ENCODE assay signal across 35 mouse cellular contexts in genomic region chr17:28520561-28520960, GRCm38 (mm10). TPM values are rescaled to one million over a fixed set of nuclear protein-coding genes. Genes with fewer than 3 reads are reported as not detected.
DNase-seq lines count a peak whose midpoint lies in the region; ATAC-seq and TF ChIP-seq lines count a peak whose summit lies in the region.
"Had no signal": no experiment of that assay in that cellular context is flagged by ENCODE, and none has a peak within 500 bp of the region (broad histone marks: within the 10 kb centered on the region; RNA-seq: fewer than 3 reads in every experiment).

No protein-coding gene starts in this region.

- no peak for TF ChIP-seq POLR2A in thymus, adult 2 months (IDR thresholded peaks at IDR 0.05; ENCODE audit: control insufficient read depth, extremely low read depth, insufficient read depth, low read length, poor library complexity)
- TF ChIP-seq POLR2A in small intestine, adult 2 months (IDR thresholded peaks at IDR 0.05; ENCODE audit: low read depth, low read length) = no peak

- no peaks in the 10 kb centered on the region for H3K27me3 ChIP-seq in thymus, adult 2 months (ENCODE audit: control insufficient read depth, insufficient read depth, low read length)
- no peaks in the 10 kb centered on the region for H3K27me3 ChIP-seq in small intestine, adult 2 months (ENCODE audit: control insufficient read depth, insufficient read depth, low read length)
- H3K27me3 ChIP-seq in hindbrain, embryonic 12.5 days = peaks cover 56% of the 10 kb centered on the region
- H3K27me3 ChIP-seq: embryonic facial prominence, embryonic 15.5 days had no signal

- no peak overlapping the region for H3K4me2 ChIP-seq in hindbrain, embryonic 12.5 days (replicated peaks)
- H3K4me2 ChIP-seq: embryonic facial prominence, embryonic 12.5 days; embryonic facial prominence, embryonic 15.5 days; heart, embryonic 12.5 days; heart, embryonic 15.5 days; hindbrain, embryonic 14.5 days had no signal

- H3K4me1 ChIP-seq in thymus, adult 2 months (replicated peaks; ENCODE audit: control insufficient read depth, insufficient read depth, low read length) = peaks cover 68% of the 10 kb centered on the region
- peaks cover 33% of the 10 kb centered on the region for H3K4me1 ChIP-seq in small intestine, adult 2 months (ENCODE audit: control insufficient read depth, insufficient read depth, insufficient read length, low read length)
- peaks cover 36% of the 10 kb centered on the region for H3K4me1 ChIP-seq in hindbrain, embryonic 12.5 days

- no peak overlapping the region for H3K9ac ChIP-seq in hindbrain, embryonic 12.5 days
- H3K9ac ChIP-seq: embryonic facial prominence, embryonic 12.5 days; embryonic facial prominence, embryonic 15.5 days; forebrain, postnatal 0 days; heart, embryonic 12.5 days; heart, embryonic 15.5 days; hindbrain, embryonic 14.5 days had no signal

- ATAC-seq in hindbrain, embryonic 12.5 days (ENCODE audit: low FRiP score) = no peak
- ATAC-seq: forebrain, embryonic 14.5 days; forebrain, postnatal 0 days; hindbrain, postnatal 0 days; inflammation-experienced regulatory T-cells, adult 6 months; Patski had no signal

- TF ChIP-seq CTCF in gastrocnemius, adult 2 months (IDR thresholded peaks at IDR 0.05) = no peak
- no peak for TF ChIP-seq CTCF in thymus, adult 2 months (IDR thresholded peaks at IDR 0.05; ENCODE audit: borderline replicate concordance, control insufficient read depth, extremely low read depth, insufficient read depth, low read length, poor library complexity)
- no peak for TF ChIP-seq CTCF in small intestine, adult 2 months (IDR thresholded peaks at IDR 0.05; ENCODE audit: extremely low read depth, insufficient read length, insufficient replicate concordance, low read depth, low read length)

- H3K9me3 ChIP-seq in hindbrain, embryonic 12.5 days (replicated peaks) = no peaks in the 10 kb centered on the region
- H3K9me3 ChIP-seq: embryonic facial prominence, embryonic 12.5 days; embryonic facial prominence, embryonic 15.5 days; heart, embryonic 12.5 days; heart, embryonic 15.5 days; hindbrain, embryonic 10.5 days had no signal

- intact Hi-C loops in gastrocnemius, adult 2 months (cut with DNase I) = loop anchor here (10.0 kb wide), 1 partner anchor 286 kb away; the partner anchor contains the start of gene Ppard

- H3K36me3 ChIP-seq in thymus, adult 2 months (ENCODE audit: control insufficient read depth, insufficient read depth, low read length) = no peaks in the 10 kb centered on the region
- H3K36me3 ChIP-seq in small intestine, adult 2 months (ENCODE audit: control insufficient read depth, insufficient read depth, low read length) = no peaks in the 10 kb centered on the region
- H3K36me3 ChIP-seq in hindbrain, embryonic 12.5 days = no peaks in the 10 kb centered on the region
- H3K36me3 ChIP-seq: embryonic facial prominence, embryonic 12.5 days; embryonic facial prominence, embryonic 15.5 days; heart, embryonic 12.5 days; heart, embryonic 15.5 days; hindbrain, embryonic 10.5 days had no signal

- peak overlapping the region; percentile 99 for H3K27ac ChIP-seq in gastrocnemius, adult 2 months
- H3K27ac ChIP-seq in thymus, adult 2 months (ENCODE audit: control insufficient read depth, insufficient read depth, low read length) = peak overlapping the region; percentile 24; the same call in 1 of the 2 replicates
- peak overlapping the region; percentile 4; the same call in 1 of the 2 replicates for H3K27ac ChIP-seq in small intestine, adult 2 months (ENCODE audit: insufficient read depth, low read depth, low read length)
- no peak overlapping the region for H3K27ac ChIP-seq in hindbrain, embryonic 12.5 days
- H3K27ac ChIP-seq: embryonic facial prominence, embryonic 12.5 days; embryonic facial prominence, embryonic 15.5 days; heart, embryonic 15.5 days; hindbrain, embryonic 10.5 days; hindbrain, embryonic 14.5 days; hindbrain, postnatal 0 days had no signal

- DNase-seq in gastrocnemius, adult 2 months = no peak
- no peak for DNase-seq in gastrocnemius, postnatal 10 days
- DNase-seq in kidney, adult 9 months = peak; percentile 25
- DNase-seq in kidney, adult 18-20 months = no peak
- no peak for DNase-seq in thymus, adult 2 months
- DNase-seq in thymus, postnatal 25 days = no peak
- DNase-seq: adrenal gland, adult 2 months; adrenal gland, postnatal 14 days; cerebellum, adult 9-10 months; cerebellum, postnatal 14 days; forebrain, postnatal 0 days; gastrocnemius, postnatal 36 days; heart, postnatal 10 days had no signal

- 78% methylated on average over 4 of the region's 4 CpGs for WGBS in thymus, adult 2 months
- WGBS in small intestine, adult 2 months = 30% methylated on average over 4 of the region's 4 CpGs
- 83% methylated on average over 4 of the region's 4 CpGs for WGBS in hindbrain, embryonic 12.5 days

- H3K4me3 ChIP-seq in gastrocnemius, adult 2 months = no peak overlapping the region
- no peak overlapping the region for H3K4me3 ChIP-seq in thymus, adult 2 months (ENCODE audit: control insufficient read depth, insufficient read depth, low read length)
- no peak overlapping the region for H3K4me3 ChIP-seq in small intestine, adult 2 months (ENCODE audit: low read depth, low read length)
- no peak overlapping the region for H3K4me3 ChIP-seq in hindbrain, embryonic 12.5 days
- H3K4me3 ChIP-seq: embryonic facial prominence, embryonic 12.5 days; embryonic facial prominence, embryonic 15.5 days; heart, embryonic 12.5 days; heart, embryonic 15.5 days; hindbrain, embryonic 10.5 days had no signal

RNA-seq across cellular contexts. Expression of gene Fkbp5, which starts 3.2 kb away (rescaled TPM):
- 100 to 1,000 TPM; 106 to 153 TPM for total RNA-seq in gastrocnemius, adult 2 months (2021)
- 10 to 100 TPM in 1 of 2 experiments, 1 to 10 TPM in 1; 6.0 to 14.4 TPM for total RNA-seq in gastrocnemius, postnatal 10 days (2021)
- polyA plus RNA-seq in thymus, adult 2 months (2012; rRNA removed) = 157 and 179 TPM in 2 replicates
- 4.0 and 10.6 TPM in 2 replicates for polyA plus RNA-seq in small intestine, adult 2 months (2012; rRNA removed)
- polyA plus RNA-seq in hindbrain, embryonic 12.5 days (2016; fragmentation: Nextera tagmentation; extraction: Ambion mirVana) = 28.3 and 32.6 TPM in 2 replicates

RNA-seq across cellular contexts. Expression of gene Armc12, which starts 10.0 kb away (rescaled TPM):
- not detected for total RNA-seq in gastrocnemius, adult 2 months (2021)
- not detected for total RNA-seq in gastrocnemius, postnatal 10 days (2021)
- polyA plus RNA-seq in thymus, adult 2 months (2012; rRNA removed) = 0.33 and 0.58 TPM in 2 replicates
- not detected in 2 replicates for polyA plus RNA-seq in small intestine, adult 2 months (2012; rRNA removed)
- not detected in 2 replicates for polyA plus RNA-seq in hindbrain, embryonic 12.5 days (2016; fragmentation: Nextera tagmentation; extraction: Ambion mirVana)
- total RNA-seq: adrenal gland, adult 2 months; adrenal gland, postnatal 14 days; CH12.LX; common myeloid progenitor, adult 5-6 weeks; forebrain, postnatal 0 days; G1E; gastrocnemius, adult 8-10 months; gastrocnemius, postnatal 36 days; granulocyte monocyte progenitor cell, adult 5-6 weeks; heart, adult 8-10 months; heart, postnatal 10 days; heart, postnatal 36 days; hindbrain, postnatal 0 days had no signal
- polyA plus RNA-seq: adrenal gland, adult 2 months; embryonic facial prominence, embryonic 12.5 days; embryonic facial prominence, embryonic 15.5 days; forebrain, embryonic 11.5 days; forebrain, embryonic 14.5 days; forebrain, postnatal 0 days; frontal cortex, adult 2 months; G1E; heart, embryonic 12.5 days; heart, embryonic 15.5 days; hindbrain, embryonic 10.5 days; hindbrain, embryonic 14.5 days; hindbrain, postnatal 0 days; Patski had no signal

RNA-seq across cellular contexts. Expression of gene Clpsl2, which starts 28.6 kb away (rescaled TPM):
- total RNA-seq in gastrocnemius, adult 2 months (2021) = not detected
- not detected for total RNA-seq in gastrocnemius, postnatal 10 days (2021)
- polyA plus RNA-seq in thymus, adult 2 months (2012; rRNA removed) = not detected in 2 replicates
- polyA plus RNA-seq in small intestine, adult 2 months (2012; rRNA removed) = not detected in 2 replicates
- not detected in 2 replicates for polyA plus RNA-seq in hindbrain, embryonic 12.5 days (2016; fragmentation: Nextera tagmentation; extraction: Ambion mirVana)
- total RNA-seq: adrenal gland, adult 2 months; adrenal gland, postnatal 14 days; CH12.LX; common myeloid progenitor, adult 5-6 weeks; forebrain, postnatal 0 days; G1E; gastrocnemius, adult 8-10 months; gastrocnemius, postnatal 36 days; granulocyte monocyte progenitor cell, adult 5-6 weeks; heart, adult 8-10 months; heart, postnatal 10 days; heart, postnatal 36 days; hindbrain, postnatal 0 days had no signal
- polyA plus RNA-seq: adrenal gland, adult 2 months; embryonic facial prominence, embryonic 12.5 days; embryonic facial prominence, embryonic 15.5 days; forebrain, embryonic 11.5 days; forebrain, embryonic 14.5 days; forebrain, postnatal 0 days; frontal cortex, adult 2 months; G1E; heart, embryonic 12.5 days; heart, embryonic 15.5 days; hindbrain, embryonic 10.5 days; hindbrain, embryonic 14.5 days; hindbrain, postnatal 0 days; inflammation-experienced regulatory T-cells, adult 6 months; Patski had no signal

RNA-seq across cellular contexts. Expression of gene Clps, which starts 40.0 kb away (rescaled TPM):
- total RNA-seq in gastrocnemius, adult 2 months (2021) = not detected
- total RNA-seq in gastrocnemius, postnatal 10 days (2021) = not detected
- polyA plus RNA-seq in thymus, adult 2 months (2012; rRNA removed) = 1.3 and 5.4 TPM in 2 replicates
- polyA plus RNA-seq in small intestine, adult 2 months (2012; rRNA removed) = 1,332 and 30,405 TPM in 2 replicates
- not detected in 2 replicates for polyA plus RNA-seq in hindbrain, embryonic 12.5 days (2016; fragmentation: Nextera tagmentation; extraction: Ambion mirVana)
- total RNA-seq: adrenal gland, adult 2 months; adrenal gland, postnatal 14 days; CH12.LX; common myeloid progenitor, adult 5-6 weeks; forebrain, postnatal 0 days; G1E; gastrocnemius, adult 8-10 months; gastrocnemius, postnatal 36 days; granulocyte monocyte progenitor cell, adult 5-6 weeks; heart, adult 8-10 months; heart, postnatal 10 days; heart, postnatal 36 days; hindbrain, postnatal 0 days had no signal
- polyA plus RNA-seq: brain, embryonic 14.5 days; embryonic facial prominence, embryonic 12.5 days; embryonic facial prominence, embryonic 15.5 days; forebrain, embryonic 11.5 days; forebrain, embryonic 14.5 days; forebrain, postnatal 0 days; G1E; hindbrain, embryonic 10.5 days; hindbrain, embryonic 14.5 days; hindbrain, postnatal 0 days; inflammation-experienced regulatory T-cells, adult 6 months; Patski had no signal

RNA-seq across cellular contexts. Expression of gene Lhfpl5, which starts 54.9 kb away (rescaled TPM):
- not detected for total RNA-seq in gastrocnemius, adult 2 months (2021)
- not detected for total RNA-seq in gastrocnemius, postnatal 10 days (2021)
- 0.24 and 0.27 TPM in 2 replicates for polyA plus RNA-seq in thymus, adult 2 months (2012; rRNA removed)
- 0.66 and 1.0 TPM in 2 replicates for polyA plus RNA-seq in small intestine, adult 2 months (2012; rRNA removed)
- 2.0 and 3.4 TPM in 2 replicates for polyA plus RNA-seq in hindbrain, embryonic 12.5 days (2016; fragmentation: Nextera tagmentation; extraction: Ambion mirVana)
- total RNA-seq: common myeloid progenitor, adult 5-6 weeks; G1E; gastrocnemius, adult 8-10 months; gastrocnemius, postnatal 36 days; granulocyte monocyte progenitor cell, adult 5-6 weeks; heart, adult 8-10 months; heart, postnatal 10 days; heart, postnatal 36 days had no signal
- polyA plus RNA-seq: G1E had no signal
